Mouse (Mus musculus): ENCODE results near the gene Map3k1. TPM values are rescaled to one million over a fixed set of nuclear protein-coding genes. Genes with fewer than 3 reads are reported as not detected.
A peak's percentile ranks its signal among the peaks of the same experiment; 100 is the strongest.

Map3k1 gene
- total RNA-seq, 1 experiment from 2014 or later = 60.4 TPM

DNA sequence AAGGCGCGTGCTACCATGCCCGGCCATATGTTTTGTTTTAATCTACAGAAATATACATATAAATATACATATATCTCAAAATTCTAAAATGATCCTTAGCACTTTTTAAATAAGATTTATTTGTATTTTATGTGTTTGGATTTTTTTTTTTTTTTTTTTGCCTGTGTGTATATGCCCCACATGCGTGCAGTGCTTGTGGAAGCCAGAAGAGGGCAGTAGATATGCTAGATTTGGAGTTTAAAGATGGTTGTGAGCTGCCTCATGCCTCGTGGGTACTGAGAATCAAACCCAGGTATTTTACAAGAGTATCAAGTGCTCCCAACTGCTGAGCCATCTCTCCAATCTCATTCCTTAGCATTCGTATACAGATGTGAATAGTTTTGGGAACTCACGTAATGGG is 6.2 kb upstream of the Map3k1 start:
- DNase-seq = no peak

- no peak for DNase-seq
Measured at GRCm38 (mm10) chr13:111812647-111813046, 3.9 kb upstream of the Map3k1 start.

DNA sequence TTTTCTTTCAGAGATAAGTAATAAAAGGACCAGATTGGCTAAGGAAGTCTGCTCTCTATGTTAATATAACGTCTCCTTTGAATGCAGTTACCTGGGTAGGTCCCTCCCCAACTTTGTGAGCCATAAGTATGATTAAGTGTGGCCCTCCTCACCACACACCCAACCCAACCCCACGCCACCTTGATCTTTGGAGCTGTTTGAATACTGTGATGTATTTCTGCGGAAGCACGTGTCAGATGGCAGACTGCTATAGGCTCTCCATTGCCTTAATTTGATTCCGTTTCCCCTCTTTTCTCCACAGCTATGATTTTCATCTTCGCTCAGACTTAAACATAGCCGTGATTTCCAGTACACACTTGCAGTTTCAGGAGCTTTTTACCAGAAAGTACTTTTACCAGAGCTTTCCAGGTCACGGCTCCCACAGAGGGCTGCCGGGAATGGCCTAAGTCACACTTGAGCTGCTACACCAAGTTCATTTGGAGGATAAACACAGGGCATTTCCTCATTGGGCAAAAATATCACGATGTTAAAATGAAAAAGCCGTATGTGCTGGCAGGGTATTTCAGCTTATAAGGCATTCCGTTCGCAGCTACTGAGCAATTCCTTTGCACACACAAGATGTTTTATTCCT is 2.3 kb upstream of the Map3k1 start:
- DNase-seq = no peak

- peak; percentile 87 for DNase-seq
Measured at GRCm38 (mm10) chr13:111809466-111810228, 854 bp upstream of the Map3k1 start.

DNA sequence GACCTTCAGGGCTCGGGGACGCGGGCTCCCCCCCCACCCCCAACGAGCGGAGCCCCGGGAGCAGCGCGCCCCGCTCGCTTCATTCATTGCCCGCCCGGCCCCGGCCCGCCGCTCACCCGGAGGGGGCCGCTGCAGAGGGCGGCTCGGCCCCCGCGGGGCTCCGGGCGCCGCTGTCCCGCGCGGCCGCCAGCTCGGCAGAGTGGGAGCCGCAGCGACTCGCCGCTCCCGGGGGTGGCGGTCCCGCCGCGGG is 481 bp downstream of the Map3k1 start:
- DNase-seq = no peak

- peak; percentile 58 for DNase-seq
Measured at GRCm38 (mm10) chr13:111807596-111808386, 1.0 kb downstream of the Map3k1 start.

- DNase-seq = peak; percentile 47
Measured at GRCm38 (mm10) chr13:111807105-111807595, 1.6 kb downstream of the Map3k1 start.

- no peak for DNase-seq
Measured at GRCm38 (mm10) chr13:111805738-111806722, 2.8 kb downstream of the Map3k1 start.

DNA sequence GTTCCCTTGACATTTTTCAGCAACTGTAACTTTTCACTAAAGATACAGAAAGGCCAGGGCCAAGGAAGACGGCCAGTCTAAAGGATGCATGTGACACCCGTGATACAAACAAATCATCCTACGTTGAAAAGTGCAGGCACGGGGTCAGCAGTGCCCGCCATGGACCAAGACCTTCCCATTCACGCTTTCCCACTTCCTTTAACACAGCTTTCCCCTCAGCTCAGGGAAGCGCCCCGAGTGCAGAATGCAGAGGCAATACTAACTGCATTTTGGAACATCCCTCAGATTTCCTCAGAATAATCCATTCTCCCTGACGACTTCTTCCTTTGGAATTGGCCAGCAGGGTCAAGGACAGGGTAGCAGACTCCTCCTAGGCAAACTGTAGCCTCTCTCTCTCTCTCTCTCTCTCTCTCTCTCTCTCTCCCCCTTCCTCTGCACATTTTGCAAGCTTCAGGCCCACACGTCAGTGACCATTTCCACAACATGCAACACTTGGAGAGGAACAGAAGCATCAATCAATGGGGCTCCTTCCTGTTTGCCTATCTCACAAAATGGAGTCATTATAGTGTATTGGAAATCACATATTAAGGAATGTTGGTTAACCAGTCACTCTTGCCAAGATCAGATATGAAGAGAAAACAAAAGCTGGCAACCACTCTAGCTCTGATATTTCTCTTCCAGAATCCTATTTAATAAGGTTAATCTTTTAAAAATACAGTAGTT is 3.7 kb downstream of the Map3k1 start:
- DNase-seq = peak; percentile 43

DNA sequence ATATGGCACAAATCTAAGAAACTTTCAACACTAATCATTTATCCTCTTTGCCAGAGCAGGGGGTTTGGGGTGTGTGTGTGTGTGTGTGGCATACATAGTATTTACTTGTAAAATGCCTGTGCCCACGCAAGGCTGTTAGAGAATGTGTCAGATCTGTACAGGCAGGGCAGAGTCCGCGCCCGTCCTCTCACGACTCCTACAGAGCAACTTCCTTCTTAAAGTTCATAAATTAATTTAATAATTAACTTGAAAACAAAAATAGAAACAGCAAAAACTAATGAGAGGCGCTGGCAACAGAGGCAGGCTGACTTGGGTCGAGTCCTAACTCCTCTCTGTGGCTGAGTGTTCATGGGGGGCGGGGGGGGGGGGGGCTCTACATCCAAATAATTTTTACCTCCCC is 4.6 kb downstream of the Map3k1 start:
- no peak for DNase-seq

GRCm38 (mm10) chr13:111803506-111803905 is 5.3 kb downstream of the Map3k1 start:
- DNase-seq = no peak

- DNase-seq = no peak
Measured at GRCm38 (mm10) chr13:111802900-111803299, 5.9 kb downstream of the Map3k1 start.

DNA sequence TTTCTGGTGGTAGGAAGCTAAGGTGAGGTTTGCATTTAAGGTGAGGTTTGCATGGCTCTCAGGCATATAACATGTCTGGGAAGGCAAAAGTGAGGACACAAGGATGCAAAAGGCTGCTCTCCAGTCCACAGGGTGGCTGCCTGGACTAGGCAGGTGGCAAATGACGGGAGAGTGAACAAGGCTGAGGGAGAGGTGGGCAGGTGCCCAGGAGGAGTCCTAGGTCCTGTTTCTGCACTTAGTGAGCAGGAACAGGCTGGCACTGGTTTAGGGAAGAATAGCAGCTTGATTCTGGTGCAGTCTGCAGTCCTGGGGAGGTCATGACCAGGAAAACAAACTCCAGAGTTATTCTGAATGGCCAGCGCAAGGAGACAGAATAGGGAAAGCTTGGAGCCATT is 6.5 kb downstream of the Map3k1 start:
- DNase-seq = no peak

GRCm38 (mm10) chr13:111801662-111802270 is 7.0 kb downstream of the Map3k1 start:
- peak; percentile 40 for DNase-seq

DNA sequence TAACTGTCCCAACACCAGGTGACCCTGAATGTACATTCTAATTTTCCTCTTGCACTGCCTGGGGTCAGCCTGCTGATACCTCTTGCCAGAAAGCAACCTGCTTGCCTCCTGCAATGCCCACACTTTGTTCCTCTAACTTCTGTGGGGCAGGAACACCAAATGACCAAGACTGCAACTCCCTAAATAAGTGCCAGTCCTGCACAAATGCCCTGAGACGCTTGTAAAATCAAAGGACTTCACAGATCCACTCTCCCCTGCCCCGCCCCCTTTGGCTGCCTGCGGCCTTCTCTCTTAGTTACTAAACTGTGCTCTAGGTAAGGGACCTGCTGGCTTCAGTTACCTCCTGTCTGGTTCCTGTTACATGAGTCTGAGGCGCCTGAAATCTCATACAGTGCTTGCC is 7.9 kb downstream of the Map3k1 start:
- peak; percentile 72 for DNase-seq

DNA sequence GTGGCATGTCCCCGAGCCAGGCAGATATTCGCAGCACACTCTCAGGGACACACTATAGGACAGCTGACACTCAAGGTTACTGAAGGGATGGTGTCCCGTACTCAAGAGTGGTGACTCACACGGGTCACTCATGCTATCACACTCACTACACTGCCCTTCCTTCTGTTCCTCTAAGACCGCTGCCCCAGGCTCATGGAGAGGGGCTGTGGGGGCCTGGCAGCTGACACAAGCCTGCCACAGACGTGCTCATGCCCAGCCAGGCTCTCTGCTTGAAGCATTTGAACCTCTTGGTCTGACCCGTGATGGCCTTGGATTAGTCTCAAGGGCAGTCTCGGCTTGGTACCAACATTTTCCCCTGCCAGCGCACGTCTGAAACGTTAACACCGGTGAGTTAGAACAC is 10.7 kb downstream of the Map3k1 start:
- DNase-seq = peak; percentile 81

GRCm38 (mm10) chr13:111797021-111797420 is 11.8 kb downstream of the Map3k1 start:
- peak; percentile 91 for DNase-seq

DNA sequence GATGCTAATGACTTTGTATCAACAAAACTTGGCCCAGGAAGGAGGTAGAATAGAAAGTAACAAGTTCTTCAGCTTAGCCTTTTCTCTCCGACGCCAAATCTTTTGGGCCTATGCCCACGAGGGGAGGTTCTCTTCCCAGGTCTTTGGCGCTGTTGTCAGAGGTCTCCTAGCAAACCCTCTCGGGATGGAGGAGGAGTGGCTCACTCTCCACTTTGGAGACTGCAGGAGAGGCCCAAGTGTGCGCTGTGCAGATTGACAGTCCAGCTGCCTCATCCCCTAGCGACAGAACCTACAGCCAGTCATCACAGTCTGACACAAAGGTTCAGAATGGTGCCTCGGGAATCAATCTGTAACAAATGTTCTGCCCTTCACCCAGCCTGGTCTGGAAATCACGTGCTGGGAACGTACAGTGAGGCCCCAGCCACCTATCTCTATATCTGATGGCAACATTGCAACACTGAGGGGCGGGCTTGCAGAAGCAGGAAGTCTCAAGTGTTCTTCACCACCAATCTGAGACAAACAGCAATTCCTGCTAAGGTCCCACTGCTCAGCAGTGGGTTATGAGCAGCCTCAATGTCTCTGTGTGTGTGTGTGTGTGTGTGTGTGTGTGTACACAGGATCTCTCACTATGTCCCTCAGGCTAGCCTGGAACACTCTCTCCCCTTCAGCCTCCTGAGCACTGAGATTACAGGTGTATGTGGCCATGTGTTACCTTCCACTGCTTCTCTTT is 12.4 kb downstream of the Map3k1 start:
- DNase-seq = peak; percentile 73

- no peak for DNase-seq
Measured at GRCm38 (mm10) chr13:111792975-111793287, 15.9 kb downstream of the Map3k1 start.
